21 mouse cellular contexts compared by ENCODE assay signal in the genomic region with DNA sequence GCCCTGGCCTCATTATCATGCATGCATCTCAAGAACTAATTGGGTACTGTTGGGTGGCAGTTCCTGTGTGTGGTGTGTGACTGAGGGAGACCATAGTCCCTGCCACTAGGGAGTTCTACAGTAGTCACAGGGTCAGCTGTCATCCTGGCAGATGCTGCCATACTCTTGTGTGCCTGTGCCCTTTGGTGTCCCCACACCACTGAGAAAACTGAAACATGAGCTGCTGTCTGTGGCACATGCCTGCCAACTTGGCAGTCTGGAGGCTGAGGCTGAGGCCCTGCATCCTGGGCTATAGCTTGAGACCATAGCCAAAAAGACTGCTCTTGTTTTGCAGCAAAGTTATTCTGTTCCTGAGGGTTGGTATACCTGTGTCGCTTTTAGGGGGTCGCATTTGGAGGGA.
"Had no signal": no experiment of that assay in that cellular context is flagged by ENCODE, and none has a peak within 500 bp of the region (broad histone marks: within the 10 kb centered on the region; RNA-seq: fewer than 3 reads in every experiment).

No protein-coding gene starts in this region.

- H3K27me3 ChIP-seq: limb, embryonic 13.5 days; liver, embryonic 12.5 days; liver, embryonic 15.5 days; lung, embryonic 15.5 days; megakaryocyte, embryonic 14.5 days; midbrain, embryonic 13.5 days; neural tube, embryonic 13.5 days had no signal

- H3K27ac ChIP-seq: limb, embryonic 10.5 days; limb, embryonic 13.5 days; liver, embryonic 12.5 days; liver, embryonic 15.5 days; lung, embryonic 15.5 days; midbrain, embryonic 10.5 days; midbrain, embryonic 13.5 days; neural tube, embryonic 13.5 days had no signal

- H3K4me1 ChIP-seq: limb, embryonic 10.5 days; limb, embryonic 13.5 days; liver, embryonic 12.5 days; liver, embryonic 15.5 days; lung, embryonic 15.5 days; midbrain, embryonic 10.5 days; midbrain, embryonic 13.5 days; neural tube, embryonic 13.5 days had no signal

- H3K4me3 ChIP-seq: limb, embryonic 10.5 days; limb, embryonic 13.5 days; liver, embryonic 12.5 days; liver, embryonic 15.5 days; lung, embryonic 15.5 days; midbrain, embryonic 10.5 days; midbrain, embryonic 13.5 days; myocyte; neural tube, embryonic 13.5 days had no signal

- H3K9ac ChIP-seq: limb, embryonic 13.5 days; liver, embryonic 12.5 days; liver, embryonic 15.5 days; lung, embryonic 15.5 days; midbrain, embryonic 13.5 days; neural tube, embryonic 13.5 days had no signal

- ATAC-seq: liver, embryonic 12.5 days; midbrain, embryonic 13.5 days; midbrain, embryonic 16.5 days had no signal

- DNase-seq: kidney, adult 9 months; kidney, postnatal 14 days; kidney, postnatal 4 days; liver; lung, adult 18-20 months; lung, postnatal 10 days; lung, postnatal 36 days; retina, postnatal 1 day; right cerebral cortex, postnatal 25 days; thymus, postnatal 25 days had no signal

- H3K4me2 ChIP-seq: limb, embryonic 13.5 days; liver, embryonic 12.5 days; liver, embryonic 15.5 days; lung, embryonic 15.5 days; midbrain, embryonic 13.5 days; neural tube, embryonic 13.5 days had no signal

- H3K9me3 ChIP-seq: midbrain, embryonic 13.5 days; neural tube, embryonic 13.5 days had no signal
